Mouse (Mus musculus) CH12.LX (cell line): ENCODE measurements at regions not wholly inside any gene's neighbourhood (a gene's known extent, or its start where the extent isn't known, plus 50 kb on each side); places are given as distances from the start of the nearest gene placed in this dataset.

Source experiments
- DNase-seq: peaks from one replicate; pipeline ENCODE4 v3.0.0-alpha.2; 2013; ENCODE audit errors: extremely low read depth
- H3K27ac ChIP-seq: 2 replicates; pipeline ENCODE4 v1.5.1; 2012; ENCODE audit warnings: low read depth, mild to moderate bottlenecking, control low read depth, moderate library complexity; ENCODE audit not compliant: insufficient read depth
- H3K27me3 ChIP-seq: replicated peaks from 2 replicates; pipeline ENCODE3; 2012; ENCODE audit warnings: inconsistent platforms
- H3K36me3 ChIP-seq, 2 experiments: replicated peaks in 1 of 2; 2 replicates each; pipeline versions ENCODE3 to v1.6.1; 2012; ENCODE audit warnings: inconsistent platforms in 1 of 2, low read length in 1 of 2, mild to moderate bottlenecking in 1 of 2, mixed read lengths in 1 of 2, moderate library complexity in 1 of 2; ENCODE audit not compliant: control insufficient read depth in 1 of 2, insufficient read depth in 1 of 2
- H3K4me1 ChIP-seq, 2 experiments: 2 replicates each; pipeline ENCODE4 v1.6.1; 2012; ENCODE audit warnings: inconsistent platforms in 1 of 2, moderate library complexity in 1 of 2; ENCODE audit not compliant: insufficient read depth in 2 of 2, control insufficient read depth in 1 of 2
- H3K4me2 ChIP-seq: 2 replicates; pipeline ENCODE4 v1.6.1; 2012; ENCODE audit warnings: low read depth, mild to moderate bottlenecking, control low read depth; ENCODE audit not compliant: poor library complexity, insufficient read depth, severe bottlenecking
- H3K4me3 ChIP-seq, 3 experiments: fragments of 150-350 bp in 1 of 3; sonication (generic) in 1 of 3; replicated peaks in 1 of 3; 2 replicates each; pipeline versions ENCODE3 to v1.5.1; 2011 to 2012; ENCODE audit warnings: low read depth in 2 of 3, low read length in 2 of 3, mild to moderate bottlenecking in 2 of 3, moderate library complexity in 2 of 3, control low read depth in 1 of 3, improper control_type of control experiment in 1 of 3, inconsistent platforms in 1 of 3, mixed read lengths in 1 of 3; ENCODE audit not compliant: poor library complexity in 1 of 3
- H3K79me2 ChIP-seq: replicated peaks from 2 replicates; pipeline ENCODE4 v1.6.1; 2012; ENCODE audit warnings: mild to moderate bottlenecking, moderate library complexity; ENCODE audit not compliant: control insufficient read depth, poor library complexity, insufficient read depth, severe bottlenecking; ENCODE audit errors: extremely low read depth
- H3K9ac ChIP-seq: 2 replicates; pipeline ENCODE4 v1.6.1; 2012; ENCODE audit warnings: low read depth, mild to moderate bottlenecking, control low read depth, moderate library complexity; ENCODE audit not compliant: insufficient read depth
- H3K9me3 ChIP-seq: replicated peaks from 2 replicates; pipeline ENCODE3; 2012; ENCODE audit warnings: low read length, inconsistent platforms, mixed read lengths
- BHLHE40 ChIP-seq: IDR thresholded peaks from 2 replicates; pipeline ENCODE4 v1.6.1; 2011; ENCODE audit warnings: mild to moderate bottlenecking, low read depth, low read length, improper control_type of control experiment
- CHD1 ChIP-seq: IDR thresholded peaks from 2 replicates; pipeline ENCODE4 v1.6.1; 2012; ENCODE audit warnings: low read depth, low read length, improper control_type of control experiment, inconsistent platforms
- CTCF ChIP-seq, 2 experiments: IDR thresholded peaks in 1 of 2; conservative IDR thresholded peaks in 1 of 2; 2 replicates each; pipeline ENCODE4 v1.5.1; 2011 to 2012; ENCODE audit warnings: low read depth in 2 of 2, low read length in 2 of 2, improper control_type of control experiment in 1 of 2, inconsistent platforms in 1 of 2, mild to moderate bottlenecking in 1 of 2, moderate library complexity in 1 of 2
- E2F4 ChIP-seq: IDR thresholded peaks from 2 replicates; pipeline ENCODE4 v1.6.1; 2011; ENCODE audit warnings: low read depth, low read length, improper control_type of control experiment; ENCODE audit not compliant: insufficient replicate concordance
- GABPA ChIP-seq: IDR thresholded peaks from 2 replicates; pipeline ENCODE4 v1.6.1; 2012; ENCODE audit warnings: low read depth, low read length, improper control_type of control experiment, inconsistent platforms; ENCODE audit not compliant: insufficient replicate concordance
- HCFC1 ChIP-seq: IDR thresholded peaks from 2 replicates; pipeline ENCODE4 v1.6.1; 2012; ENCODE audit warnings: low read depth, mild to moderate bottlenecking, inconsistent platforms, low read length, improper control_type of control experiment
- IRF4 ChIP-seq: IDR thresholded peaks from 2 replicates; pipeline ENCODE4 v1.6.1; 2014; ENCODE audit warnings: low read depth, mild to moderate bottlenecking, inconsistent platforms, low read length, improper control_type of control experiment
- JUN ChIP-seq: IDR thresholded peaks from 2 replicates; pipeline ENCODE4 v1.6.1; 2011; ENCODE audit warnings: low read depth, mild to moderate bottlenecking, low read length, improper control_type of control experiment, moderate library complexity; ENCODE audit not compliant: insufficient read depth
- JUND ChIP-seq: conservative IDR thresholded peaks from 2 replicates; pipeline ENCODE4 v1.6.1; 2011; ENCODE audit warnings: low read depth, low read length, improper control_type of control experiment
- KAT2A ChIP-seq: IDR thresholded peaks from 2 replicates; pipeline ENCODE4 v1.6.1; 2012; ENCODE audit warnings: low read length, improper control_type of control experiment, inconsistent platforms; ENCODE audit not compliant: insufficient replicate concordance
- MAFK ChIP-seq: IDR thresholded peaks from 2 replicates; pipeline ENCODE4 v1.6.1; 2011; ENCODE audit warnings: low read length, improper control_type of control experiment; ENCODE audit not compliant: insufficient replicate concordance
- MAX ChIP-seq: IDR thresholded peaks from 2 replicates; pipeline ENCODE4 v1.6.1; 2011; ENCODE audit warnings: low read length, improper control_type of control experiment
- MAZ ChIP-seq: IDR thresholded peaks from 2 replicates; pipeline ENCODE4 v1.6.1; 2012; ENCODE audit warnings: low read depth, mild to moderate bottlenecking, inconsistent platforms, low read length, improper control_type of control experiment, moderate library complexity
- MEF2A ChIP-seq: IDR thresholded peaks from 2 replicates; pipeline ENCODE4 v1.6.1; 2014; ENCODE audit warnings: low read depth, mild to moderate bottlenecking, inconsistent platforms, low read length, improper control_type of control experiment, borderline replicate concordance
- MXI1 ChIP-seq: IDR thresholded peaks from 2 replicates; pipeline ENCODE4 v1.6.1; 2011; ENCODE audit warnings: mild to moderate bottlenecking, low read depth, low read length, improper control_type of control experiment
- MYC ChIP-seq: IDR thresholded peaks from 2 replicates; pipeline ENCODE4 v1.6.1; 2011; ENCODE audit warnings: low read depth, mild to moderate bottlenecking, improper control_type of control experiment, low read length
- NELFE ChIP-seq: IDR thresholded peaks from 2 replicates; pipeline ENCODE4 v1.6.1; 2011; ENCODE audit warnings: low read depth, low read length, improper control_type of control experiment
- PAX5 ChIP-seq: IDR thresholded peaks from 2 replicates; pipeline ENCODE4 v1.6.1; 2012; ENCODE audit warnings: low read length, inconsistent platforms, mixed read lengths
- POLR2A ChIP-seq: IDR thresholded peaks from 2 replicates; pipeline ENCODE4 v1.6.1; 2011; ENCODE audit warnings: low read depth, mild to moderate bottlenecking, improper control_type of control experiment, low read length
- POLR2AphosphoS2 ChIP-seq: IDR thresholded peaks from 2 replicates; pipeline ENCODE4 v1.6.1; 2011; ENCODE audit warnings: low read depth, low read length, improper control_type of control experiment
- RAD21 ChIP-seq: IDR thresholded peaks from 2 replicates; pipeline ENCODE4 v1.6.1; 2011; ENCODE audit warnings: low read depth, mild to moderate bottlenecking, low read length, improper control_type of control experiment, moderate library complexity
- RCOR1 ChIP-seq: conservative IDR thresholded peaks from 2 replicates; pipeline ENCODE4 v1.6.1; 2012; ENCODE audit warnings: low read depth, mild to moderate bottlenecking, inconsistent platforms, low read length, improper control_type of control experiment
- SIN3A ChIP-seq: IDR thresholded peaks from 2 replicates; pipeline ENCODE4 v1.6.1; 2012; ENCODE audit warnings: low read length, improper control_type of control experiment, inconsistent platforms
- SMC3 ChIP-seq: IDR thresholded peaks from 2 replicates; pipeline ENCODE4 v1.6.1; 2011; ENCODE audit warnings: low read depth, low read length, improper control_type of control experiment
- TBP ChIP-seq: conservative IDR thresholded peaks from 2 replicates; pipeline ENCODE4 v1.6.1; 2011; ENCODE audit warnings: low read depth, low read length, improper control_type of control experiment
- TCF12 ChIP-seq: IDR thresholded peaks from 2 replicates; pipeline ENCODE4 v1.6.1; 2014; ENCODE audit warnings: low read depth, mild to moderate bottlenecking, inconsistent platforms, low read length, improper control_type of control experiment
- USF1 ChIP-seq: IDR thresholded peaks from 2 replicates; pipeline ENCODE4 v1.6.1; 2014; ENCODE audit warnings: low read depth, mild to moderate bottlenecking, inconsistent platforms, low read length, improper control_type of control experiment
- ZC3H11A ChIP-seq: IDR thresholded peaks from 2 replicates; pipeline ENCODE4 v1.6.1; 2012; ENCODE audit warnings: low read depth, mild to moderate bottlenecking, inconsistent platforms, low read length, improper control_type of control experiment
- ZKSCAN1 ChIP-seq: IDR thresholded peaks from 2 replicates; pipeline ENCODE4 v1.6.1; 2012; ENCODE audit warnings: low read depth, inconsistent platforms, low read length, improper control_type of control experiment, borderline replicate concordance
- dilution Hi-C: fragments of 300-500 bp; cut with MboI; formaldehyde crosslinking; loops from 2 replicates; pipeline ENCODE4 v1.14.3; 2020; ENCODE audit warnings: low sequenced_read_pairs; ENCODE audit not compliant: extremely low pct_unique_long_range_greater_than_20kb, extremely low pct_ligation_motif_present
- in situ Hi-C: fragments of 300-500 bp; cut with MboI; formaldehyde crosslinking; loops from 3 replicates; pipeline ENCODE4 v1.14.3; 2019; ENCODE audit warnings: low sequenced_read_pairs, low pct_ligation_motif_present, low pct_unique_long_range_greater_than_20kb, mixed read lengths

GRCm38 (mm10) chr11:110789537-110789936, 178.3 kb upstream of the Kcnj16 start:
- H3K9me3 ChIP-seq = peaks cover 4% of the 10 kb centered on the region
- no peak overlapping the region for H3K27ac ChIP-seq
- TF ChIP-seq USF1 (no peak), POLR2AphosphoS2 (no peak), TCF12 (no peak), IRF4 (no peak), MYC (no peak), POLR2A (no peak), PAX5 (no peak), CHD1 (no peak), MAFK (no peak), BHLHE40 (no peak), MAZ (no peak), NELFE (no peak), HCFC1 (no peak), SMC3 (no peak), TBP (no peak), JUND (no peak), ZKSCAN1 (no peak), SIN3A (no peak), JUN (no peak)
- H3K36me3 ChIP-seq = no peaks in the 10 kb centered on the region
- no peak overlapping the region for H3K9ac ChIP-seq
- dilution Hi-C loops (no loop called here), in situ Hi-C loops (no loop called here)
- H3K4me3 ChIP-seq = no peak overlapping the region
- H3K4me2 ChIP-seq = no peak overlapping the region
- H3K4me1 ChIP-seq = no peaks in the 10 kb centered on the region
- no peaks in the 10 kb centered on the region for H3K79me2 ChIP-seq
- H3K27me3 ChIP-seq = no peaks in the 10 kb centered on the region
- DNase-seq = no peak

- TF ChIP-seq POLR2AphosphoS2 = no peak
- no peak for TF ChIP-seq ZC3H11A
- no peak for TF ChIP-seq RCOR1
- TF ChIP-seq E2F4 = no peak
- no peak for TF ChIP-seq CHD1
- TF ChIP-seq MEF2A = no peak
- TF ChIP-seq HCFC1 = no peak
- TF ChIP-seq KAT2A = no peak
- TF ChIP-seq USF1 = no peak
- TF ChIP-seq RAD21 = no peak
- TF ChIP-seq GABPA = no peak
- TF ChIP-seq NELFE = no peak
- no peak for TF ChIP-seq MAFK
- no peak for TF ChIP-seq SIN3A
- no peak for TF ChIP-seq MAX
- TF ChIP-seq MAZ = no peak
- TF ChIP-seq MXI1 = no peak
- no peak for TF ChIP-seq POLR2A
- no peak for TF ChIP-seq CTCF (conservative IDR thresholded peaks at IDR 0.05 in 1 of 2, IDR thresholded peaks at IDR 0.05 in 1 of 2; ENCODE audit: low read depth in 2 of 2, low read length in 2 of 2)
- H3K4me3 ChIP-seq = no peak overlapping the region
- H3K9me3 ChIP-seq = no peaks in the 10 kb centered on the region
- no peaks in the 10 kb centered on the region for H3K36me3 ChIP-seq
- H3K4me2 ChIP-seq = no peak overlapping the region
- dilution Hi-C loops = no loop called here
- no peaks in the 10 kb centered on the region for H3K27me3 ChIP-seq
- in situ Hi-C loops = no loop called here
- H3K9ac ChIP-seq = no peak overlapping the region
- H3K79me2 ChIP-seq = no peaks in the 10 kb centered on the region
- DNase-seq = no peak
- no peak overlapping the region for H3K27ac ChIP-seq
- peaks cover 2 to 9% of the 10 kb centered on the region in 2 experiments; a peak in 3 of 4 replicates for H3K4me1 ChIP-seq
Observed at GRCm38 (mm10) chr11:110799887-110800578, 167.8 kb upstream of the Kcnj16 start.
